Mouse (Mus musculus): ENCODE measurements around the gene Camta1.

DNA sequence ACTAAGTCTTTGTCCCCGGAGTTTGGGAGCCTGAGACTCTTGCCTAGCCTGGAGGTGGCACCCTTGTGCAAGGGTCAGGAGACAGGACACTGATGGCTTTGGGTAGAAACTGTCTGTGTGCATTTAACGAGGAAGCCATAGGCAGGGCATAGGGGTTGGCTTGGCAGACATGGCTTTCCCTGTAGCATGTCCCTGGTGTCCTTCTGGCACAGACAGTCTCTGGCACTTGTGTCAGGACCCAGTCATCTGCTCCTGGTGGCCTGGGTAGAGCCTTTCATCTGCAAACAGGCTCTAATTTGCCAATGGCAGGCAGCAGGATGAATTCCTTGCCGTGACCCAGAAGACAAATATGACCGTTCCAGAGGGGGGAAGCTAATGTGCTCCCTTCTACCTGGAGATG, 700.7 kb downstream of the Camta1 start:
- no peak for TF ChIP-seq CTCF (IDR thresholded peaks at IDR 0.05; ENCODE audit: low read depth)
- TF ChIP-seq EP300 (optimal IDR thresholded peaks at IDR 0.05): no peak

Data from stomach, postnatal 0 days (tissue).